Mouse (Mus musculus) limb, embryonic 10.5 days (tissue): ENCODE results near the gene Hrc. TPM values are rescaled to one million over a fixed set of nuclear protein-coding genes. Genes with fewer than 3 reads are reported as not detected.

Experiments
- DNase-seq: peaks from one replicate; pipeline ENCODE4 v3.0.0-alpha.2; 2017; ENCODE audit warnings: low spot score
- H3K27ac ChIP-seq: fragments of 300-500 bp; sonication (generic); 2 replicates; pipeline ENCODE4 v1.5.1; 2016; ENCODE audit warnings: mild to moderate bottlenecking
- H3K27me3 ChIP-seq: fragments of 300-500 bp; sonication (generic); 2 replicates; pipeline ENCODE4 v1.6.1; 2016; ENCODE audit warnings: low read depth, mild to moderate bottlenecking; ENCODE audit not compliant: poor library complexity, severe bottlenecking
- H3K36me3 ChIP-seq: fragments of 300-500 bp; sonication (generic); 2 replicates; pipeline ENCODE4 v1.6.1; 2016; ENCODE audit warnings: mild to moderate bottlenecking, moderate library complexity
- H3K4me1 ChIP-seq: fragments of 300-500 bp; sonication (generic); 2 replicates; pipeline ENCODE4 v1.6.1; 2016
- H3K4me3 ChIP-seq: fragments of 300-500 bp; sonication (generic); 2 replicates; pipeline ENCODE4 v1.5.1; 2016; ENCODE audit warnings: mild to moderate bottlenecking, moderate library complexity
- H3K9me3 ChIP-seq: fragments of 300-500 bp; sonication (generic); replicated peaks from 2 replicates; pipeline ENCODE4 v1.6.1; 2016; ENCODE audit warnings: mild to moderate bottlenecking
- WGBS: fragments of 180-500 bp; shearing (Covaris S2); methylation state at CpG from one replicate; pipeline ENCODE4 v1.1.7; 2016; 5-methylcytosine and 5-hydroxymethylcytosine counted together
- polyA plus RNA-seq: library from polyadenylated mRNA; unstranded; fragments of >200 nt; fragmentation: Nextera tagmentation; extraction: Ambion mirVana; gene quantifications from 2 replicates; pipeline ENCODE4 v1.2.1, GENCODE M21; 2016

The Hrc gene
- 0.24 and 0.39 TPM in 2 replicates for polyA plus RNA-seq

DNA sequence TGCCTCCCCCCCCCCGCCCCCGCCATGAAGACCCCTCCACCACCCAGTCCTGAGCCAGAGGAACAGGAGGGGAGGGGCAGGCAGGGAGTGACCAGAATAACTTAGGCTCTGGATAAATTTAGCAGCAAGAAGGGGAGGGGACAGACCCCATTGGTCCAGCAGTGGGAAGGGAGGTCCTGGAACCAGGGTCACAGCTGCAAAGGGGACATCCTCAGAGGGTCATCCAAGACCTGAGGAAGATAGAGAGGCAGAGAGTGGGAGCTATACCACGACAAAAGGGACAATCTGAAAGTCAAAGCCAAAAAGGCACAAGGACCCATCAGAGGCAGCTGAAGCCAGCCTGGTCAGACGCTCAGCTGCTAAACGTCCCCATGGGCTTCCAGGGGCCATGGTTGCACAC is at the start of gene Hrc:
Gene Hrc (plus strand): TSS at position 235 of the 400 bp plus-strand sequence.
- no peaks in the 10 kb centered on the region for H3K36me3 ChIP-seq
- H3K4me3 ChIP-seq = 0 out of 2 replicates have a peak within 1 kb of the TSS, but pooled peaks have one; percentile 72
- peak within 1 kb of the TSS; percentile 50; the same call in 1 of the 2 replicates for H3K27ac ChIP-seq
- peaks cover 67% of the 10 kb centered on the region for H3K4me1 ChIP-seq
- no peaks in the 10 kb centered on the region for H3K9me3 ChIP-seq
- DNase-seq = no peak
- peaks cover 35% of the 10 kb centered on the region for H3K27me3 ChIP-seq
- WGBS = 30% methylated on average over 5 of the region's 5 CpGs

DNA sequence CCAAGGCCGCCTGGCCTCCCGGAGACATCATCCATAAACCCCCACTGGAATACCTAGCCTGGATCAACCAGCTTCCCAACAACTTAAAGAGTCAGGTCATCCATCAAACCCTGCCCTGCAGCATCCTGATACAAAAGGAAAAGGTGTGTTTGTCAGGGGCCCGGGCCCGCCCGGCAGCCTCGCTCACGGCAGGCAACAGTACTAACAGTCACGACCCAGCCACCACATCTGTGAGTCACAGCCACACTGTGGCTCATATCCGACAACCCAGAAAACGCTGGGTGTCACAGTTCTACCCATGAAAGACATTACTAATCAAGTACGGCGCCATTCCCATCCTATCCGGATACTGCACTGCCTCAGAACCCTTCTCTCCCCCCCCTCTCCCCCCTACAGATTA is 48.6 kb upstream of the Hrc start:
- Histone ChIP-seq H3K4me1 (no peaks in the 10 kb centered on the region), H3K4me3 (no peak overlapping the region), H3K9me3 (no peaks in the 10 kb centered on the region), H3K36me3 (no peaks in the 10 kb centered on the region), H3K27me3 (0 out of 2 replicates have a peak, but pooled peaks cover 6% of the 10 kb centered on the region), H3K27ac (no peak overlapping the region)
- no peak for DNase-seq
- 83% methylated on average over 13 of the region's 13 CpGs for WGBS

DNA sequence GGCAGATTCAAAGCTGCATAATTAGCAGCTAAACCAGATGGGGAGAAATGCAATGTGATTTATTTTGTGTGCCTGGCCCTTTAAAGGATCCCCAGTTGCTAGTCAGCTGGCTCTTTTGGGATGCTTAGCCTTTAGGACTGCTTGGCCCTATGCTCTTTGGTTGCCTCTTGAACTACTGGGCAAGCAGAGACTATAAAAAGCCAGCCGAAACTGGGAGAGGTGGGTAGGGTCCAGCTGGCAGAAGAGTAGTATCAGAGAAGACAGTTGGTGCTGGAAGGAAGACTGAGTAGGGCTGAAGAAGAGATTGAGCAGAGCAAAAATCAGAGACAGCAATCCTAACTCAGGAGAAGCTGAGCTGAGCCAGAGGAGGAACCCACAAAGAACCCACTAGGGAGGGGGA is 38.5 kb upstream of the Hrc start:
- no peak overlapping the region for H3K4me3 ChIP-seq
- no peaks in the 10 kb centered on the region for H3K4me1 ChIP-seq
- H3K27me3 ChIP-seq = no peaks in the 10 kb centered on the region

DNA sequence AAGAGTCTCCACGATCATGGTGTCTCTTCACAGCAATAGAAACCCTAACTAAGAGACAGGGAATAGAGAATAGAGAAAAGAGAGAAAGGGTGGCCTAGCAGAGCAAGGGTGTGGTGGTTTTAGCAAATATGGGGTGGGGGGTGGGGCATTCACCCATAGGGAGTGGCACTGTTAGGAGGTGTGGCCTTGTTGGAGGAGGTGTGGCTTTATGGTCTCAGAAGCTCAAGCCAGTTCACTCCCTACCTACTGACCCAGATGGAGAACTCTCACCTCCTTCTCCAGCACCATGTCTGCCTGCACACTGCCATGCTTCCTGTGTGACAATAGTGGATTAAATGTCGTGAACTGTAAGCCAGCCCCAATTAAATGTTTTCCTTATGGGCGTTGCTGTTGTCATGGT is 37.5 kb upstream of the Hrc start:
- H3K36me3 ChIP-seq = no peaks in the 10 kb centered on the region
- H3K27me3 ChIP-seq = no peaks in the 10 kb centered on the region
- DNase-seq = no peak
- H3K4me1 ChIP-seq = no peaks in the 10 kb centered on the region
- no peak overlapping the region for H3K27ac ChIP-seq
- 75% methylated on average over 3 of the region's 3 CpGs for WGBS
- no peaks in the 10 kb centered on the region for H3K9me3 ChIP-seq
- no peak overlapping the region for H3K4me3 ChIP-seq

More for the DNA sequence above, 38.5 kb upstream of the Hrc start:
- WGBS = 76% methylated on average over 1 of the region's 1 CpGs
- Histone ChIP-seq H3K36me3 (no peaks in the 10 kb centered on the region), H3K27ac (no peak overlapping the region), H3K9me3 (no peaks in the 10 kb centered on the region)
- DNase-seq = no peak

DNA sequence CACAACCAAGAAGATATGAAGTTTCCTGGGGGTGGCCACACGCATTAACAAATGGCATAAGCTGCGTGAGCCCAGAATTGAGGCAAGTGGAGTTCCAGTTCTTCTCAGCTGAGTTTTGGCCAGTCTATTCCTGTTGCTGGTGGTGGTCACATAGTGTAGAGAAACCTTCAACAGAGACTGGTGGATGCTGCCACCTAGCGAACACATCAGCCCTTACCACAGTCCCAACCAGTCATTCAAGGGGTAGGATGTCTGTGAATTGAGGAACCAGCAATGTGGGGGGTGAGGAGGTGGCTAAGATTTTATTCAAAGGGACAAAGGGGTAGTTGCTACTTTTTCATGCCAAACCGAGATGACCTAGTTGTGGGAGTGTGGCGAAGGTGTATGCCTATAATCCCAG is 35.3 kb upstream of the Hrc start:
- H3K4me1 ChIP-seq = peaks cover 5% of the 10 kb centered on the region
- no peak overlapping the region for H3K4me3 ChIP-seq
- peak; percentile 70 for DNase-seq
- H3K27ac ChIP-seq = no peak overlapping the region
- no peaks in the 10 kb centered on the region for H3K36me3 ChIP-seq
- 8% methylated on average over 5 of the region's 5 CpGs for WGBS
- H3K27me3 ChIP-seq = peaks cover 15% of the 10 kb centered on the region
- H3K9me3 ChIP-seq = no peaks in the 10 kb centered on the region

DNA sequence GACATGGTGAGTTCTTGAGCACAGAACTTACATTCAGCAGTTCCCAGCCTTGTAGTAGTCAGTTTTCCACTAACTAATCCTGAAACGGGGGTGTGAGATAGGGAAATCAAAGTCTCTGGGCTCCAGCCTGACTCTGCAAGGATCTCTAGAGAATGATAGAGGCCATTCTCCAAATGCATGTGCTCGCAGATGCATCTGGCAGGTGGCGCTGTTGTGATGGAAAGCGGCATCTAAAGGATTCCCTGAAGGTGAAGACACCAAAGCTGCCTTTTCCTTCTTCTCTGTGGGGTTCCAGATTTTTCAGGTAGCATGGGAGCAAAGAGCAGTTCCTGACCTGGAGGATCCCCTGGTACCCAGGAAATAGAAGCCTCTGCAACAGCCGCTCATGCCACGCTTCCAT is 34.8 kb upstream of the Hrc start:
- Histone ChIP-seq H3K27ac (no peak overlapping the region), H3K27me3 (peaks cover 15% of the 10 kb centered on the region)
- peak; percentile 66 for DNase-seq

DNA sequence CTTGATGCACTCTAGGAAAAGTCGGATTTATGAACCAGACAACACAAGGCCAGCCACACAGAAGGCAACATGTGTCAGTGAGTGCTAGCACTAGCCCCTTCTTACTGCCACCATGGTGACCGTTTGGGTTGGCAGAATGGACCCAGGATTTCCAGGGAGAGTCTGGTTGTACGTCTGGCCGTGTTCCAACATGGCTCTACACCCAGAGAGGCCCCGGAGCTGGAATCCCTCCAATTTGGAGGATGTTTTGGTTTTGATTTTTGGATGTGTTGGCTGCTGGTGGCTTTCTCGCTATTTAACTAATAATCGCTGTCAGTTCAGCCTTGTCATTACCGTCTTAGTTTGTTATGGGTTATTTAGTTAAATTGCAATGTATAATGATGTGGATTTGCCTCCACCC is 32.5 kb upstream of the Hrc start:
- peaks cover 15% of the 10 kb centered on the region for H3K27me3 ChIP-seq
- no peaks in the 10 kb centered on the region for H3K36me3 ChIP-seq
- H3K4me1 ChIP-seq = peaks cover 14% of the 10 kb centered on the region
- no peaks in the 10 kb centered on the region for H3K9me3 ChIP-seq
- H3K27ac ChIP-seq = no peak overlapping the region
- WGBS = 89% methylated on average over 8 of the region's 8 CpGs
- no peak overlapping the region for H3K4me3 ChIP-seq
- DNase-seq = no peak

More for the DNA sequence above, 34.8 kb upstream of the Hrc start:
- Histone ChIP-seq H3K4me3 (no peak overlapping the region), H3K36me3 (no peaks in the 10 kb centered on the region), H3K4me1 (peaks cover 10% of the 10 kb centered on the region), H3K9me3 (no peaks in the 10 kb centered on the region)
- 19% methylated on average over 6 of the region's 6 CpGs for WGBS

DNA sequence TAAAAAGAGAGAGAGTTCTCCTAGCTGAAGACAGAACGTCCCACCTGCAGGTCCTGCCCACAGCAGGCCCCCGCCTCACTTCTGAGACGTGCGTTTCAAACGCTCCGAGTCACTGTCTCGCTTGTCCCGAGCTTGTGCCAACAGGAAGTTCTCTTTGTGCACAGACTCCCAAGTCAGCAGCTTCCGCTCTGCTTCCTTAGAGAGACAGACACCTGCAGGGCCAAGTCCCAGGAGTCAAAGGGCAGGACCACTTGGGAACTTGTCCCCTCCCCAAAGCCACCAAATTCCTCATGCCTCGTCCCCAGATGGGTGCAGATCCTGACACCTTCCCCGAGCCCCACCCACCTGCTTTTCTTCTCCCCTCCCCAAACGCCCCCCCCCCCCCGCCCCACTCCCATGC is 30.2 kb upstream of the Hrc start:
- Histone ChIP-seq H3K27me3 (peaks cover 18% of the 10 kb centered on the region), H3K9me3 (no peaks in the 10 kb centered on the region), H3K4me3 (peak overlapping the region; percentile 39), H3K4me1 (peaks cover 22% of the 10 kb centered on the region), H3K36me3 (no peaks in the 10 kb centered on the region), H3K27ac (peak overlapping the region; percentile 7; the same call in 1 of the 2 replicates)
- no peak for DNase-seq
- WGBS = 5% methylated on average over 12 of the region's 13 CpGs

DNA sequence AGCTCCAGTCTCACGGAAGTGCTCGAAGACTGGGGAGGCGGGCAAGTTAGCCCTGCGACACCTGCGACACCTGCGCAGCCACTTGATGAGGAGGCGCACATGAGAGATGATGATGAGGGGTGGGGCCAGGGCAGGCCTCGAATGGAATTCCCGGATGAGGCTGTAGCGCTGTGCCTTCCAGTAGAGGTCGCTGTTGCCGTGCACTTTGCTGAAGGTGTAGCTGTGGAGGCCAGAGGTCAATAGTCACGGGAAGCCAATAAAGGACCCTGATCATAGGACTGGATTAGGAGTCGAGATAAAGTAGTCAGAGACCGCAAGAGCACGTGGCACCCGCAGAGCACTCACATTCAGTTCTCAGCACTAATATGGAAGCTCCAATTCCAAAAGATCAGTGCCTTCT is 29.8 kb upstream of the Hrc start:
- under 1% methylated on average over 17 of the region's 17 CpGs for WGBS
- DNase-seq = peak; percentile 88
- Histone ChIP-seq H3K9me3 (no peaks in the 10 kb centered on the region), H3K27me3 (peaks cover 21% of the 10 kb centered on the region), H3K4me1 (peaks cover 22% of the 10 kb centered on the region), H3K4me3 (peak overlapping the region; percentile 39), H3K36me3 (no peaks in the 10 kb centered on the region), H3K27ac (0 out of 2 replicates have a peak overlapping the region, but pooled peaks have one; percentile 7)

DNA sequence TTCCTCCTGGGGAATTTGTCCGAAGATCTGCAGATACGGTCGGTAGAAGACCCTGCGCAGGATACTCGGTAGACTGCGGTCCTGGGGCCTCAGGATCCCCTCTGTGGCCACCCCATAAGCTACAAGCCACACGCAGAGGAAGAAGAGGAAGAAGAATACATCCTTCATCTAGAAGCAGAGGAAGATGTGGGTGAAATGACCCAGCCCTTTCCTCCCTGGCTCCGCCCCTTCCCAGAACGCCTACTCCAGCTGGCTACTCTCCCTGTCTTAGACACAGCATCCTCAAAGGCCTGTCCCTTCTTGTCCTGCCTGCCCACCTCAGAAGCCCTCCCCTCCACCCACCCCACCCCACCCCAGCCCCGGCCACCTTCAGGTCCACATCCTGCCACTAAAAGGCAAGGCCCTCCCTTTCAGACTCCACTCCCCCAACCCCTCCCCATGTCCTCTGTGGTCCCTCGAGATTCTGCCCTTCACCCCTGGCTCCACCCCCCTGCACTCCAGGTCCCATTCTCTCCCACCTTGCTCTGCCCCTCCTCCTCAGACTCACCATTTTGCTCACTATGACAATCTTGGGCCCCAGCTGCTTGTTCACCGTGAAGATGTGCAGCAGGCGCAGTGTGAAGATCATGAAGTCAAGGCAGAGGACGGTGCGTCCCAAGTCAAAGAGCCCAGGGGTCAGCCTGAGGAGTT is 26.4 kb upstream of the Hrc start:
- H3K4me1 ChIP-seq = peaks cover 34% of the 10 kb centered on the region
- no peaks in the 10 kb centered on the region for H3K36me3 ChIP-seq
- H3K9me3 ChIP-seq = no peaks in the 10 kb centered on the region
- no peak for DNase-seq
- 63% methylated on average over 15 of the region's 15 CpGs for WGBS
- H3K27ac ChIP-seq = no peak overlapping the region
- peaks cover 17% of the 10 kb centered on the region for H3K27me3 ChIP-seq
- H3K4me3 ChIP-seq = no peak overlapping the region

DNA sequence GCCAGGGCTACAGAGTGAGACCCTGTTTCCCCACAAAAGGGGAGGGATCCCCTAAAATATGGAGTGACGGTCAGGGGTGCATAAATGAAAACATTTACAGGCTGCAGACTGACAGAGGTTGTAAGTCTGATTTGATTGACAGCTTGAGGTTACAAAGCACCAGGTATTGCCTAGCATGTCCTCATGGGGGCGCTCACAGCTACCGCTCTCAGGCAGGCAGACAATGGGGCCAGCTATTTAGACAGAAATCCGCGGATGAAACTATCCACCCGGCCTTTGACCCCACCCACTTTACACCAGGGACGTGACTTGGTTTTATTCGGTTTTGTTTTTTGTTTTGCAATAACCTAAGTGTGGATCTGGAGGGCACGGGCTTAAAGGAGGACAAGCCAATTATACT is 25.6 kb upstream of the Hrc start:
- H3K27me3 ChIP-seq = peaks cover 9% of the 10 kb centered on the region
- H3K4me3 ChIP-seq = no peak overlapping the region
- WGBS = 20% methylated on average over 9 of the region's 9 CpGs
- H3K27ac ChIP-seq = no peak overlapping the region
- H3K36me3 ChIP-seq = 0 out of 2 replicates have a peak, but pooled peaks cover 2% of the 10 kb centered on the region
- peak; percentile 61 for DNase-seq
- H3K9me3 ChIP-seq = no peaks in the 10 kb centered on the region
- H3K4me1 ChIP-seq = peaks cover 32% of the 10 kb centered on the region

DNA sequence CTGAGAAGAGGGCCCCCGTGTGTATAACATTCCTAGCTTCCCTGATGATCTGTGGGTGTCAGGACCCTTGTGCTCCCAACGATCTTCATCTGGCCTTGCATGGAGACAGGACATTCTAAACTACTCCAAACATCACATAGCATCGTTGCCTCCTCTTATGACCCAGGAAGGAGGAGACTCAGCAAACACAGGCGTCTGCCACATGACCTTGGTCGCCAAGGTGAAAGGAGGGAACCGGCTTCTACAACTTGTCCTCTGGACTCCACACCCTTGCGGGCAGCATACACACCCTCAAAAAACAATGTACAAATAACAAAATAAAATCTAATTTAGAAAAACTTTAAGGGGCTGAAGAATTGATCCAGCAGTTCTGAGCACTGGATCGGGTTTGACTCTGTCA is 23.1 kb upstream of the Hrc start:
- H3K36me3 ChIP-seq = 0 out of 2 replicates have a peak, but pooled peaks cover 2% of the 10 kb centered on the region
- H3K27me3 ChIP-seq = peaks cover 7% of the 10 kb centered on the region
- no peak overlapping the region for H3K4me3 ChIP-seq
- WGBS = 56% methylated on average over 8 of the region's 8 CpGs
- H3K27ac ChIP-seq = no peak overlapping the region
- H3K9me3 ChIP-seq = no peaks in the 10 kb centered on the region
- H3K4me1 ChIP-seq = peaks cover 20% of the 10 kb centered on the region
- no peak for DNase-seq

DNA sequence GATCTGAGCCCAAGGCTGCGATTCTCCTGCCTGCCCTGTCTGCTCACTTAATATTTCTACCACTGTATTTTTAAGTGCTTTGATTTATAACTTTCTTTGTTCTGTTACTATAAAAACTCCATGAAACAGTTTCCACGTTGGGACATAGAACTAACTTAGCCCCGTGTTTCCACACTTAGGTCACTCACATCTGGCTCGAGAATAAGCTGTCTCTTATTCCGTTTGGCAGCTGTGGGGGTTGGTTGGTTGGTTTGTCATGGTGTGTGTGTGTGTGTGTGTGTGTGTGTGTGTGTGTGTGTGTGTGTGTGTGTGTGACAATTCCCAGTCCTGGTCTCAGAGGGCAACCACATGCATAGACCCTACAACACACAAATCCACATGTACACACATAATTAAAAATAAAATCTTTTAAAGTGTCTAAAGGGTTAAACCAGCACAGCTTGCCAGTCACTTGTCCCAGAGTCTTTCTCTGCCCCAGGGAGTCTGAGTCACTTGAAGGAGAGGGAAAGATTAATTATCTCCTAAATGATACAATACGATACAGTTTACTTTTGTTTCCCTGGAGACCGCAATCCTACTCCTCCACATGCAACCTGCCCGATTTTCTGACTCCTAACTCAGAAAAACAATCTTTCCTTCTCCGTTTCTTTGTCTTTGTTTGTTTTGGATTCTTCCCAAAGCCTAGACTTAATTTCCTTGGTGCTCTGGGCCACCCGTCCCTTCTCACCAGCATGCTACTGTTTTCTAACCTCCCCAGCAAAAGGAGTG is 22.2 kb upstream of the Hrc start:
- Histone ChIP-seq H3K4me1 (peaks cover 20% of the 10 kb centered on the region), H3K9me3 (no peaks in the 10 kb centered on the region), H3K4me3 (no peak overlapping the region), H3K27me3 (peaks cover 6% of the 10 kb centered on the region), H3K27ac (peak overlapping the region; percentile 31; the same call in 1 of the 2 replicates), H3K36me3 (0 out of 2 replicates have a peak, but pooled peaks cover 2% of the 10 kb centered on the region)
- no peak for DNase-seq
- 39% methylated on average over 10 of the region's 10 CpGs for WGBS
